Mouse (Mus musculus): ENCODE results near the gene Ifnar1. TPM values are rescaled to one million over a fixed set of nuclear protein-coding genes. Genes with fewer than 3 reads are reported as not detected.

The Ifnar1 gene
- polyA plus RNA-seq, 1 experiment from 2014 or later = 42.7 TPM

DNA sequence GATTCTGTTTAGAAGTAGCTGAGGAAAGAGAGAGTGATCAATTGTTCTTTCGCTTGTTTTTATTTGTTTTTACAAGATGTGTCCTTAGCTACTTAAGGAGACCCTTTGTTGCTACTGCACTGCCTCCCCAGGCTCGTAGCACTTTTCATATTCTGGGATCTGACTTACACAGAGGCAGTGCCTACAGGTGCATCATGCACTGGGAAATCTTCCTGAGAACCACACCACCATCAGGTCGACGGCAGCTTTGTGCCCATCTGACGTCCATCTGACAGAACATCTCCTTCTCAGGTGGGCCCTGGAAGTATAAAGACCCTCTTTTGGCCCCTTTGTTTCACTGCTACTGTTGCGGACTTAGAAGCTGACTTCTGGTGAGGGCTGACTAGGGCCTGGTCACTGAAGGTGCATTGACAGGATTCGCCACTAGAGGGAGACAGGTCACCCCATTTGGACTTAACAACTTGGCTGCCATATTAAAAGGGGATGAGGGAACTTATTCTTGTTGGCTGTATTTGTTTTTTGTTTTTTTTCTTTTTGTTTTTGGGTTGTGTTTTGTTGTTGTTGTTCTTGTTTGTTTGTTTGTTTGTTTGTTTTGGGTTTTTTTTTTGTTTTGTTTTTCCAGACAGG is 27.2 kb downstream of the Ifnar1 start:
- WGBS = 31% methylated on average over 7 of the region's 7 CpGs
- Histone ChIP-seq H3K9ac (ENCODE audit: low read depth, low read length) (no peak overlapping the region), H3K27me3 (replicated peaks; ENCODE audit: control insufficient read depth, insufficient read depth, low read length) (no peaks in the 10 kb centered on the region), H3K9me3 (ENCODE audit: control insufficient read depth, low read length) (no peaks in the 10 kb centered on the region), H3K4me2 (ENCODE audit: low read length) (no peak overlapping the region), H3K27ac (ENCODE audit: low read depth, low read length) (no peak overlapping the region), H3K36me3 (ENCODE audit: control insufficient read depth, insufficient read depth, low read length) (no peaks in the 10 kb centered on the region), H3K4me3 (ENCODE audit: low read length) (no peak overlapping the region), H3K4me1 (ENCODE audit: control insufficient read depth, insufficient read depth, low read depth, low read length) (no peaks in the 10 kb centered on the region)
- peak; percentile 73 for ATAC-seq

DNA sequence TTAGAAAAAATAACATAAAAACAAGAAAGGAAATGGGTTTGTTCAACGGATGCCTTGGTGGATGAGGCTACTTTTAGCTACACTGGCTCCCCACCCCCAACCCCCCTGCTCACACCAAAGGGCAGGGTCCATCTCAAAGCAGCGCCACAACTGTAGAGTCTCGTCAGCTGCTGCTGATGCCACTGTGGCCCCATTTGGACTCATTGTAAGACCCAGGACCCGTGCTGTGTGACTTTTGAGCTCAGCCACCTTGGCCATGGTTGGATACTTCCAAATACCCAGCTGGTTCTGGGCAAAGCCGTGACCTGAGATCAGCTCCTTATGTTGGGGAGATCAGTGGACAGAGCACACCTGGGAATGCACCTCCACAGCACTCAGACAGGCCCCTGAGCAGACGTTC is 28.1 kb downstream of the Ifnar1 start:
- WGBS = 82% methylated on average over 6 of the region's 6 CpGs
- no peak overlapping the region for H3K4me3 ChIP-seq (ENCODE audit: low read length)
- H3K4me1 ChIP-seq (ENCODE audit: control insufficient read depth, insufficient read depth, low read depth, low read length) = no peaks in the 10 kb centered on the region
- no peak overlapping the region for H3K27ac ChIP-seq (ENCODE audit: low read depth, low read length)
- no peak overlapping the region for H3K9ac ChIP-seq (ENCODE audit: low read depth, low read length)
- no peaks in the 10 kb centered on the region for H3K36me3 ChIP-seq (ENCODE audit: control insufficient read depth, insufficient read depth, low read length)
- H3K27me3 ChIP-seq (replicated peaks; ENCODE audit: control insufficient read depth, insufficient read depth, low read length) = no peaks in the 10 kb centered on the region
- no peak for ATAC-seq
- H3K9me3 ChIP-seq (ENCODE audit: control insufficient read depth, low read length) = no peaks in the 10 kb centered on the region
- no peak overlapping the region for H3K4me2 ChIP-seq (ENCODE audit: low read length)

GRCm38 (mm10) chr16:91517020-91517419 is 32.0 kb downstream of the Ifnar1 start:
- H3K27ac ChIP-seq (ENCODE audit: low read depth, low read length) = no peak overlapping the region
- 89% methylated on average over 7 of the region's 7 CpGs for WGBS
- H3K9me3 ChIP-seq (ENCODE audit: control insufficient read depth, low read length) = no peaks in the 10 kb centered on the region

DNA sequence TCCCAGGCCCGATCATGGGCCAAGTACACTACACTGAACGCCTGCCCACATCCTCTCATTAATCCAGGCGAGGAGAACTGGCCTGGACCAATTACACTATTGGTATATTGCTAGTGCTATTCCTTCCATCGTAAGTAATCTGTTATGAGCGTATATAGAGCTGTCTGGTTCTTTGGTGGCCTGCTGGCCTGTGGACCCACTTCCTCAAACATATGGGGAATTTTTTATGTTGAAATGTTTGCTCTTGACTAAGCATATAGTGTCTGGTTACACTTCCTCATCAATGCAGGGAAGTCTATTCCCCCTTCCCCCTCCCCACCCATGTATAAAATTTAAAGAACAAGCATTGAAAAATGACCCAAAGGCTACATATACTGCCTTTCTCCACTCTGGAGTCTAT is 37.0 kb downstream of the Ifnar1 start:
- Histone ChIP-seq H3K9ac (ENCODE audit: low read depth, low read length) (no peak overlapping the region), H3K4me3 (ENCODE audit: low read length) (no peak overlapping the region), H3K4me1 (ENCODE audit: control insufficient read depth, insufficient read depth, low read depth, low read length) (no peaks in the 10 kb centered on the region), H3K36me3 (ENCODE audit: control insufficient read depth, insufficient read depth, low read length) (no peaks in the 10 kb centered on the region), H3K27ac (ENCODE audit: low read depth, low read length) (no peak overlapping the region), H3K4me2 (ENCODE audit: low read length) (no peak overlapping the region), H3K9me3 (ENCODE audit: control insufficient read depth, low read length) (no peaks in the 10 kb centered on the region), H3K27me3 (replicated peaks; ENCODE audit: control insufficient read depth, insufficient read depth, low read length) (no peaks in the 10 kb centered on the region)
- no peak for ATAC-seq
- WGBS = 86% methylated on average over 5 of the region's 5 CpGs

More at GRCm38 (mm10) chr16:91517020-91517419, 32.0 kb downstream of the Ifnar1 start:
- no peak overlapping the region for H3K4me3 ChIP-seq (ENCODE audit: low read length)
- no peaks in the 10 kb centered on the region for H3K36me3 ChIP-seq (ENCODE audit: control insufficient read depth, insufficient read depth, low read length)
- ATAC-seq = no peak
- no peaks in the 10 kb centered on the region for H3K4me1 ChIP-seq (ENCODE audit: control insufficient read depth, insufficient read depth, low read depth, low read length)
- no peak overlapping the region for H3K9ac ChIP-seq (ENCODE audit: low read depth, low read length)
- no peaks in the 10 kb centered on the region for H3K27me3 ChIP-seq (replicated peaks; ENCODE audit: control insufficient read depth, insufficient read depth, low read length)
- no peak overlapping the region for H3K4me2 ChIP-seq (ENCODE audit: low read length)

- no peaks in the 10 kb centered on the region for H3K9me3 ChIP-seq (ENCODE audit: control insufficient read depth, low read length)
- 62% methylated on average over 18 of the region's 18 CpGs for WGBS
- no peaks in the 10 kb centered on the region for H3K27me3 ChIP-seq (replicated peaks; ENCODE audit: control insufficient read depth, insufficient read depth, low read length)
- no peaks in the 10 kb centered on the region for H3K36me3 ChIP-seq (ENCODE audit: control insufficient read depth, insufficient read depth, low read length)
- H3K9ac ChIP-seq (ENCODE audit: low read depth, low read length) = no peak overlapping the region
- no peak overlapping the region for H3K4me2 ChIP-seq (ENCODE audit: low read length)
- H3K4me1 ChIP-seq (ENCODE audit: control insufficient read depth, insufficient read depth, low read depth, low read length) = no peaks in the 10 kb centered on the region
- H3K4me3 ChIP-seq (ENCODE audit: low read length) = no peak overlapping the region
- H3K27ac ChIP-seq (ENCODE audit: low read depth, low read length) = no peak overlapping the region
- ATAC-seq = no peak
Measured at GRCm38 (mm10) chr16:91522479-91523309, 37.7 kb downstream of the Ifnar1 start.

- H3K4me3 ChIP-seq (ENCODE audit: low read length) = no peak overlapping the region
- H3K9me3 ChIP-seq (ENCODE audit: control insufficient read depth, low read length) = no peaks in the 10 kb centered on the region
- no peak overlapping the region for H3K27ac ChIP-seq (ENCODE audit: low read depth, low read length)
- H3K4me1 ChIP-seq (ENCODE audit: control insufficient read depth, insufficient read depth, low read depth, low read length) = no peaks in the 10 kb centered on the region
- no peak for ATAC-seq
- no peaks in the 10 kb centered on the region for H3K36me3 ChIP-seq (ENCODE audit: control insufficient read depth, insufficient read depth, low read length)
- H3K27me3 ChIP-seq (replicated peaks; ENCODE audit: control insufficient read depth, insufficient read depth, low read length) = no peaks in the 10 kb centered on the region
- WGBS = 90% methylated on average over 5 of the region's 5 CpGs
- H3K4me2 ChIP-seq (ENCODE audit: low read length) = no peak overlapping the region
- H3K9ac ChIP-seq (ENCODE audit: low read depth, low read length) = no peak overlapping the region
Measured at GRCm38 (mm10) chr16:91524206-91524605, 39.2 kb downstream of the Ifnar1 start.

DNA sequence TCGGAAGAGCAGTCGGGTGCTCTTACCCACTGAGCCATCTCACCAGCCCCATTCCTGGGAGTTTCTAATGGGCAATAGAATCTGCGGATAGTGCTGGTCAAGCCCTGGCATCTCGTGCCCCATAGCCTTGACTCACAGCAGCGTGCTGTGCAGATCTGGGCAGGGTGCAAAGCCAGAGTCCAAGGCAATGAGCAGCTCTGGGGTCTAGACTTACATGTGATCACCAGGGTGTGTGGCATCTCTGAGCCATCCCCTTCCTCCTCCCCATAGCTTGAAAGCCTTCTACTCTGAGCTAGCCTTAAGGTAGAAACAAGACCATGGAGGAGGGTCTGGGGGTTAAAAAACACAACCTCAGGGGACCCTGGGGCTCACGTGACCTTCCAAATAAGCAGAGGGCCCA is 41.2 kb downstream of the Ifnar1 start:
- Histone ChIP-seq H3K4me1 (ENCODE audit: control insufficient read depth, insufficient read depth, low read depth, low read length) (no peaks in the 10 kb centered on the region), H3K9ac (ENCODE audit: low read depth, low read length) (no peak overlapping the region), H3K36me3 (ENCODE audit: control insufficient read depth, insufficient read depth, low read length) (no peaks in the 10 kb centered on the region), H3K4me2 (ENCODE audit: low read length) (no peak overlapping the region), H3K9me3 (ENCODE audit: control insufficient read depth, low read length) (no peaks in the 10 kb centered on the region), H3K4me3 (ENCODE audit: low read length) (no peak overlapping the region), H3K27ac (ENCODE audit: low read depth, low read length) (no peak overlapping the region), H3K27me3 (replicated peaks; ENCODE audit: control insufficient read depth, insufficient read depth, low read length) (no peaks in the 10 kb centered on the region)
- 96% methylated on average over 6 of the region's 6 CpGs for WGBS
- no peak for ATAC-seq

- Histone ChIP-seq H3K4me2 (ENCODE audit: low read length) (no peak overlapping the region), H3K36me3 (ENCODE audit: control insufficient read depth, insufficient read depth, low read length) (no peaks in the 10 kb centered on the region), H3K4me3 (ENCODE audit: low read length) (no peak overlapping the region), H3K27me3 (replicated peaks; ENCODE audit: control insufficient read depth, insufficient read depth, low read length) (no peaks in the 10 kb centered on the region), H3K27ac (ENCODE audit: low read depth, low read length) (no peak overlapping the region), H3K9ac (ENCODE audit: low read depth, low read length) (no peak overlapping the region), H3K9me3 (ENCODE audit: control insufficient read depth, low read length) (no peaks in the 10 kb centered on the region), H3K4me1 (ENCODE audit: control insufficient read depth, insufficient read depth, low read depth, low read length) (no peaks in the 10 kb centered on the region)
- 79% methylated on average over 10 of the region's 10 CpGs for WGBS
- no peak for ATAC-seq
Measured at GRCm38 (mm10) chr16:91527051-91527450, 42.0 kb downstream of the Ifnar1 start.

DNA sequence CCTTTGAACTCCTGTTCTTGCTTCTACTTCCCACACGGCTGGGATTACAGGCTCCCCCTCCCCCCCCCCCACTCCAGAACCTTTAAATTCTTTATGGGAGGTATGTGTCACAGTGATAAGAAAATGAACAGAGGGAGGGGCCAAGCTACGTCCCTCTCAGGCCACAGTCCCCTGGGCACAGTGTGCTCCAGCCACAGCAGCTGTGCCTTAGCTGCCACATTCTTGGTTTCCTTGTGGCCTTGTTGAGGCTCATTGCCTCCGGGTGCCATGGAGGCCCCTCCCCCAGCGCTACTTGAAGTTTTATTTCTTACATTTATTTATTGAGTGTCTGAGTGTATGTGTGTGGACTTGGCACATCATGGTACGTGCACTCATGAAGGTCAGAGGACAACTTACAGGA is 42.5 kb downstream of the Ifnar1 start:
- WGBS = 78% methylated on average over 5 of the region's 5 CpGs
- H3K9me3 ChIP-seq (ENCODE audit: control insufficient read depth, low read length) = no peaks in the 10 kb centered on the region
- no peak overlapping the region for H3K4me3 ChIP-seq (ENCODE audit: low read length)
- no peak for ATAC-seq
- no peak overlapping the region for H3K27ac ChIP-seq (ENCODE audit: low read depth, low read length)
- no peaks in the 10 kb centered on the region for H3K4me1 ChIP-seq (ENCODE audit: control insufficient read depth, insufficient read depth, low read depth, low read length)
- no peaks in the 10 kb centered on the region for H3K27me3 ChIP-seq (replicated peaks; ENCODE audit: control insufficient read depth, insufficient read depth, low read length)
- no peak overlapping the region for H3K9ac ChIP-seq (ENCODE audit: low read depth, low read length)
- H3K4me2 ChIP-seq (ENCODE audit: low read length) = no peak overlapping the region
- no peaks in the 10 kb centered on the region for H3K36me3 ChIP-seq (ENCODE audit: control insufficient read depth, insufficient read depth, low read length)
